Mouse (Mus musculus) erythroblast, embryonic 14.5 days (primary cell): ENCODE measurements around the gene Zfp266. TPM values are rescaled to one million over a fixed set of nuclear protein-coding genes. Genes with fewer than 3 reads are reported as not detected.

Experiments
- H3K27me3 ChIP-seq: 2 replicates; pipeline ENCODE4 v1.6.1; 2012; ENCODE audit warnings: inconsistent platforms; ENCODE audit not compliant: control insufficient read depth
- H3K36me3 ChIP-seq: 2 replicates; pipeline ENCODE4 v1.6.1; 2012; ENCODE audit warnings: mild to moderate bottlenecking, inconsistent platforms; ENCODE audit not compliant: control insufficient read depth
- H3K4me1 ChIP-seq: 2 replicates; pipeline ENCODE4 v1.6.1; 2012; ENCODE audit warnings: inconsistent platforms; ENCODE audit not compliant: control insufficient read depth
- H3K4me3 ChIP-seq: replicated peaks from 2 replicates; pipeline ENCODE3; 2012; ENCODE audit warnings: moderate library complexity, mild to moderate bottlenecking, inconsistent platforms
- H3K9me3 ChIP-seq: 2 replicates; pipeline ENCODE4 v1.6.1; 2012; ENCODE audit warnings: low read length, inconsistent platforms, mixed read lengths; ENCODE audit not compliant: control insufficient read depth
- GATA1 ChIP-seq: IDR thresholded peaks from 2 replicates; pipeline ENCODE4 v1.6.1; 2012; ENCODE audit warnings: low read length, inconsistent platforms, mixed read lengths
- TAL1 ChIP-seq: IDR thresholded peaks from 3 replicates; pipeline ENCODE4 v1.6.1; 2012; ENCODE audit warnings: low read length, inconsistent platforms, mixed read lengths
- polyA plus RNA-seq: library from polyadenylated mRNA; stranded (reverse); fragments of >175 nt; gene quantifications from 2 replicates; pipeline ENCODE4 v1.2.3, GENCODE M21; 2012

Zfp266 gene
- polyA plus RNA-seq, 1 experiment, result 0.04 TPM

GRCm38 (mm10) chr9:20459377-20460317 lies 61.6 kb downstream of the Zfp266 start, which contains the start of gene Zfp26:
Zfp26 (minus strand) TSS chr9:20460162.
- TF ChIP-seq TAL1 (no peak), GATA1 (no peak)
- Histone ChIP-seq H3K36me3 (peaks cover 12% of the 10 kb centered on the region), H3K27me3 (peaks cover 5% of the 10 kb centered on the region), H3K4me3 (peak within 1 kb of the TSS; percentile 81), H3K4me1 (peaks cover 25% of the 10 kb centered on the region), H3K9me3 (no peaks in the 10 kb centered on the region)

GRCm38 (mm10) chr9:20453647-20454046 lies 67.6 kb downstream of the Zfp266 start:
- no peaks in the 10 kb centered on the region for H3K27me3 ChIP-seq
- H3K36me3 ChIP-seq, result peaks cover 31% of the 10 kb centered on the region
- H3K4me1 ChIP-seq, result peaks cover 7% of the 10 kb centered on the region
- no peak overlapping the region for H3K4me3 ChIP-seq
- H3K9me3 ChIP-seq, result no peaks in the 10 kb centered on the region
- TF ChIP-seq TAL1, result no peak
- no peak for TF ChIP-seq GATA1

GRCm38 (mm10) chr9:20451493-20451892 lies 69.7 kb downstream of the Zfp266 start:
- no peaks in the 10 kb centered on the region for H3K4me1 ChIP-seq
- no peaks in the 10 kb centered on the region for H3K27me3 ChIP-seq
- H3K9me3 ChIP-seq, result no peaks in the 10 kb centered on the region
- peaks cover 33% of the 10 kb centered on the region for H3K36me3 ChIP-seq
- no peak overlapping the region for H3K4me3 ChIP-seq
- no peak for TF ChIP-seq GATA1
- no peak for TF ChIP-seq TAL1

Other genes starting within 250 kb of the Zfp266 start
- not detected in 2 replicates for gene Olfr39, start 239.1 kb downstream of the Zfp266 start, polyA plus RNA-seq
- not detected in 2 replicates for gene Olfr873, start 222.9 kb downstream of the Zfp266 start, polyA plus RNA-seq
- not detected in 2 replicates for gene Olfr18, start 185.3 kb downstream of the Zfp266 start, polyA plus RNA-seq
- 0.04 and 0.06 TPM in 2 replicates for gene Zfp560, start 136.2 kb downstream of the Zfp266 start, polyA plus RNA-seq
- under 0.01 and 0.01 TPM in 2 replicates for gene Zfp26, start 61.3 kb downstream of the Zfp266 start, polyA plus RNA-seq
- gene Zfp426, start 28.7 kb downstream of the Zfp266 start, polyA plus RNA-seq, result 0.08 and 0.44 TPM in 2 replicates
- gene Zfp846, start 59.9 kb upstream of the Zfp266 start, polyA plus RNA-seq, result 0.11 and 0.13 TPM in 2 replicates
- 2.7 and 3.2 TPM in 2 replicates for gene Ubl5, start 121.5 kb upstream of the Zfp266 start, polyA plus RNA-seq
- 0.38 and 0.83 TPM in 2 replicates for gene Fbxl12, start 123.3 kb upstream of the Zfp266 start, polyA plus RNA-seq
- gene Pin1, start 130.7 kb upstream of the Zfp266 start, polyA plus RNA-seq, result 2.3 and 2.4 TPM in 2 replicates
- not detected in 2 replicates for gene Olfm2, start 224.9 kb upstream of the Zfp266 start, polyA plus RNA-seq